Mouse (Mus musculus) kidney, adult 11 months (tissue): ENCODE data around the gene Mast4.

Experiments
- DNase-seq: peaks from one replicate; pipeline ENCODE4 v3.0.0; 2022

Mast4 gene

DNA sequence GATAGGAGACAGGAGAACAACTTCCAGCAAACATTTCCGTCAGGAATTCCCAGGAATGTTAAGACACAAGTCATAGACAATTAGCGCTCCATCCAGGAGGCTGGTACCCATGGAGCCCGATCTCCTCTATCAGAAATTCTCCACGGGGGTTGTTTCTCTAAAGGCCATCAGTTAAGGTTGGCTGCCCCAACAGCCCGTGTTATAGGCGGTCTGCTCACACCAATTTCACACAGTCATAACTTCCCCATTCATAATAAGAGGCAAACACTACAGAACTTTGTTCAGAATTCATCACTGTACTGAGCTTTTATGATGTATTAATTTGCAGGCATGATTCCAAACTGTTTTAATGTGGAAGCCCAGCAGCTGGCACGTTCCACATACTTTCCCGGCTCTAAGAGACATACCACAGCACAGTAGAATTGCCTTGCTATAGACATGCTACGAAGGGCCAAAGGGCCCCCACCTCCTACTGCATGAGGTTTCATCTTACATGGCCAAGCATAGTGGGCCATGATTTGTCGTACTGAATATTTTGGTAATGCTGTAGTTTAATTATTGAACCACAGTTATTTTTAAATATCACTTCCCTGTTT is 19.1 kb downstream of the Mast4 start:
- no peak for DNase-seq

GRCm38 (mm10) chr13:103308296-103308695 is 26.0 kb downstream of the Mast4 start:
- no peak for DNase-seq

- no peak for DNase-seq
Measured at GRCm38 (mm10) chr13:103303826-103304225, 30.5 kb downstream of the Mast4 start.

DNA sequence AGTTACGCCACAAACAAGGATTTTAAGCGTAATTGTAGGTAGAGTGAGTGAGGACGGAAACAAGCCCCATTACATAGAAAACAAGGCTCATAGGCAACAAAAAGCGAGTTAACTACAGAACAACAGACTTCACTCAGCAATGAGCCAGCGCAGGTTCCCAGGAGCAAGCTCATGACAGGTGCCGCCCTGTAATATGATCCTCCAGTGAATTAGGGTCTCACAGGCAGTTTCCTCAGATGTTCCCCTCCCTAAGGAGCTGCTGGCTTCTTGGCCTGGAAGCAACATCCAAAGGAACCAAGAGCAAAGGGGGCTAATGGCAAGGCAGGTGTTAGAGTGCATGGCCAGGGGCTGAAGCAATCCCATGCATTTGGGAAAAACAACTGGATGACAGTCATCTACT is 31.8 kb downstream of the Mast4 start:
- DNase-seq, result no peak

DNA sequence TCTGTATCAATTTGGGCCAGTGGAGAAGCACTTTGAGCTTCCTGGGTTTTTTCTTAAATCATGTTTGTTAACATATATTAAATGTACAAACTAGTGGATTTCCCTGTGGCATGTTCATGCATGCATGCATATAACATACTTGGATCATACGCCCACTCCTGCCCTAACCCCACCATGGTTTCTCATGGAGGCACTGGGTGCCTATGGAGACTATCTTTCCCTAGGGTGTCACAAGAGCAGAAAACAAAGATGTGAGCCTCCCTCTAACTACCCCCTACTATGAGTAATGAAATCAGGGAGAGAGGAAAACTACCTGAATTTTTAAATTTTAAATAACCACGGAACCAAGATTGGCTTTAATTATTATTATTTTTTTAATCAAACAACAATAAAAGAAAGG is 32.2 kb downstream of the Mast4 start:
- no peak for DNase-seq

- DNase-seq, result no peak
Measured at GRCm38 (mm10) chr13:103294424-103294823, 39.9 kb downstream of the Mast4 start.

GRCm38 (mm10) chr13:103293121-103293520 is 41.2 kb downstream of the Mast4 start:
- no peak for DNase-seq

GRCm38 (mm10) chr13:103291098-103291497 is 43.2 kb downstream of the Mast4 start:
- no peak for DNase-seq

DNA sequence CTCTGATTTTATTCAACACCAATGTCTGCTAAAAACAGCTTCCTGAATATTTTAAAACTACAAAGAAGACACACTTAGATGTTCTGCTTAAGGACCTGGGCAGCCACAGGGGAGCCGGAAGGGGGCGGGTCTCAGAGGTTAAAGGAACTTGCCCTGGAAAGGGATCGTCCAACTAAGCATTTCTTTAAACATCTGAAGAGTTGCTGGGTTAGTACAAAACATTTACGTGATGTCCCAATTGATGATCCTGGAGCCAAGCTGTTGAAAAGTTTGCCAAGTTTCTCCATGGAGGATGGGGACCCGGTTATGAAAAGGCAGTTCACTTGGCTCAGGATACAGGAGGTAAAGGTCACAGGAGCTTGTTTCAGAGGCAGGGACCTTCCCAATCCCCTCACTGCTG is 48.5 kb downstream of the Mast4 start:
- peak; percentile 40 for DNase-seq

DNA sequence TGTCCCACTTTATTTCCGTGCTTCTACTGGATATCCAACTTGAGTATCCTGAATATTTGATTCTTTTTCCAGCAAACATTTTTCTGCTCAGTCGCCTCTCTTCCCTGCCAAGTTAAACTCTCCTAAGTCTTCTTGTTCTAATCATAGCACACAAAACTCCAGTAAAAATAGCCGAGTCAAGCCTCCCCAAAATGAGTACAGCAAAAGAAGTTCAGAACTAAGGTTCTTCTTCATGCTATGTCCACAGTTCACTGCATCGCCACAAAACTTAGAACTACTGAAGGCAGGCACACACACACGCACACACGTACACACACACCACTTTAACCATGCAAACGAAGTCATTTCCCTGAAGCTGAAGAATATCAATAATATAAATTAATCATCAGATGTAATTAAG is 49.3 kb downstream of the Mast4 start:
- no peak for DNase-seq

GRCm38 (mm10) chr13:103270856-103271391 is 63.4 kb downstream of the Mast4 start:
- DNase-seq, result no peak

DNA sequence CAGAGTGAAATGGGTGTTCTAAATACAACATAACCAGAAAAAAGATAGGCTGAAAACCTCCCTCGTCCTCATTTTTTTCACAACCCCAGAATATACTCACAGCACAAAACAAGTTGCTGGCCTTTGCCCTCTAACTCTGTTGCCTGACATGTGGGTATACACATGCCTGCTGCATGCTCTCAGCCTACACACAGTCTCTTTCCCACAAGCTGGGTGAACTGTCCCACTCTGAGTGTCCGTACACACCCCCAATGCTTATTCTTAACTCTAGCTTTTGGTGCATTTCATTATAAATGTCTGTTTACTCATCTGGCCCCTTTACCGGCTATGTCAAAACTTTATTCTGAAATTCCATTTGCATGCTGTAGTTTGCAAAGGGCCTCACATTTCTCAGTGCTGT is 71.6 kb downstream of the Mast4 start:
- DNase-seq, result no peak

GRCm38 (mm10) chr13:103262061-103262460 is 72.2 kb downstream of the Mast4 start:
- DNase-seq, result no peak

- no peak for DNase-seq
Measured at GRCm38 (mm10) chr13:103260414-103260813, 73.9 kb downstream of the Mast4 start.

DNA sequence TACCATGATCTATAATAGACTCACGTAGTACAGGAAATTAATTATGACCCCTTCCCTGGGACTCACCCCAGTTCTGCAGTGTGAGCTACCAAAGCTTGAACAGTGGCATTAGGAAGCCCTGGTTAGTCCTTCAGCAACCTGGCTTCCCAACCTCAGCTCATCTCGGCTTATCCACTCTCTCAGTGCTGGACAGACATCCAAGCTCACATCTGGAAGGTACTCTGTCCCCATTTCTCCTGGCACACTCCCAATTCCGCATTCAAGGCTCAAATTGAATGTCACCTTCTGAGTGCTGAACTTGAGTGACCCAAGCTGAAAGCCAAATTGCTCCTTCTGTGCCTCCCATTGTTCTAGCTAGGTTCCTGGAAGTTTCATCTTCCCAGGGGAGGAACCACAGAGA is 76.2 kb downstream of the Mast4 start:
- no peak for DNase-seq

- no peak for DNase-seq
Measured at GRCm38 (mm10) chr13:103254861-103255260, 79.4 kb downstream of the Mast4 start.

GRCm38 (mm10) chr13:103253077-103253476 is 81.2 kb downstream of the Mast4 start:
- DNase-seq, result no peak

- no peak for DNase-seq
Measured at GRCm38 (mm10) chr13:103248102-103249054, 85.9 kb downstream of the Mast4 start.

DNA sequence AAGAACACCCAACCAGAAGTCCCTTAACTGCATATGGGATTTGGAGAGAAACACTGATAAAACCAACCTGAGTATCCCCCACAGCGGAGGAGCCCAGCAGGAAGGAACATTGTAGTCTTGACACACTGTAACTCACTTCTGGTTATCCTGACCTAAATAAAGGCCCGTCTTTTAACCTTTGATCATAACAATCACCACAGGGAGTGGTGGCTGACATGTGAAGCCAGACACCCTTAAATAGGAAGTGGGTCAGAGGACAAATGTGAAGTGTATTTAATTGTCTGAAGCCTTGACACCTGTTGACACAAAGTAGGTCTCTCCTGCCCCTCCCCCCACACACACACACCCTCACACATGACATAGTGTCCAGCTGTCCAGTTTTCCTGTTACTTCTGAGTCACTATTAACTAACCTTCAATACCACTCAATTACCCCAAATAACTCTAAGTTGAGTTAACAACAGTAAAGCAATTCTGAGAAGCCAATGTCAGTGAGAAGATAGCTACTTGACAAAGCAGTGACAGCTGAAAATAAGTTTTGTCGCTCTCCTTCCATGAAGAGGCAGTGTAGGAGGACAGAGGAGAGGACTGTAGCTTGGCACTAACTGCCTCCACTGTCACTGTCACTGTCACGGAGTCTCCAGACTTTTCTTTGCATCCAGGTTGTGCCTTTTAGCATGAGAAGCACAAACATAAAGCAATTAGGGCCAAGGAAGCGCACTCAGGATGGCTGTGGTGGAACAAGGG is 87.2 kb downstream of the Mast4 start:
- no peak for DNase-seq

DNA sequence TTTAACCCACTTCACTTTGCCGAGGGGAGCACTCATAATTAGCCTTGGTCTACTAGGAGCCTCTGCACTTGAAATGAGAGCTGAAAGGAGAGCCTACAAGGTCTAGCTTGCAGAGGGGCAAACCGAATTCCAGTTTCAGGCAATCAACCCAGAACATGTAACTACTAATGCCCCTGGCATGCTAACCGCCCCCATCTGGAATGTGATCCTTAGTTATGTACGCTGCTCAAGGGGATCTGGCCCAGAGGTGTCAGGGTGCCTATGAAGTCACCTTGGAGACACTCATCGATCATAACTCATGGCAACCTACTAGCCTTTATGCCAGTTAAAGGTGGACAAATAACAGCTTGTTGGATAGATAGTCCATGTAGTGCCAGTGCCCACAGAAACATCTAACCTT is 88.9 kb downstream of the Mast4 start:
- no peak for DNase-seq

GRCm38 (mm10) chr13:103244053-103244452 is 90.2 kb downstream of the Mast4 start:
- DNase-seq, result no peak

- no peak for DNase-seq
Measured at GRCm38 (mm10) chr13:103241092-103241491, 93.2 kb downstream of the Mast4 start.

- DNase-seq, result no peak
Measured at GRCm38 (mm10) chr13:103239654-103240053, 94.6 kb downstream of the Mast4 start.
